In genomic region chr5:125465701-125466106, GRCm38 (mm10) we compare ENCODE assay signal across 8 mouse cellular contexts. TPM values are rescaled to one million over a fixed set of nuclear protein-coding genes. Genes with fewer than 3 reads are reported as not detected.
DNase-seq lines count a peak whose midpoint lies in the region; ATAC-seq lines count a peak whose summit lies in the region.

No protein-coding gene starts in this region.

- peak overlapping the region; percentile 54 for H3K4me2 ChIP-seq in forebrain, embryonic 14.5 days (ENCODE audit: low read length)
- peak overlapping the region; percentile 61 for H3K4me2 ChIP-seq in neural tube, embryonic 15.5 days

- H3K27ac ChIP-seq in forebrain, embryonic 14.5 days (ENCODE audit: low read depth, low read length), result peak overlapping the region; percentile 39; the same call in 1 of the 2 replicates
- peak overlapping the region; percentile 80 for H3K27ac ChIP-seq in neural tube, embryonic 15.5 days (replicated peaks)

- H3K9ac ChIP-seq in forebrain, embryonic 14.5 days (ENCODE audit: low read length), result peak overlapping the region; percentile 50; the same call in 1 of the 2 replicates
- H3K9ac ChIP-seq in neural tube, embryonic 15.5 days (replicated peaks), result peak overlapping the region; percentile 42

- H3K4me3 ChIP-seq in forebrain, embryonic 14.5 days (ENCODE audit: low read depth, low read length), result peak overlapping the region; percentile 25
- peak overlapping the region; percentile 38 for H3K4me3 ChIP-seq in neural tube, embryonic 15.5 days (replicated peaks)

- peak; percentile 100 for ATAC-seq in forebrain, embryonic 14.5 days
- ATAC-seq in neural tube, embryonic 15.5 days (ENCODE audit: low FRiP score), result peak; percentile 99

- peak; percentile 99 for DNase-seq in ES-CJ7 (ENCODE audit: low read depth, low spot score)
- peak; percentile 95 for DNase-seq in cerebellum, adult 11 months
- peak; percentile 99 for DNase-seq in forebrain, embryonic 14.5 days (ENCODE audit: low spot score)
- peak; percentile 89 to 92 for DNase-seq in heart, postnatal 14 days
- peak; percentile 99 for DNase-seq in layer of hippocampus, adult 11-12 months (ENCODE audit: low spot score)
- DNase-seq in lung, adult 18-20 months, result peak; percentile 97 to 98
- peak; percentile 97 for DNase-seq in testis, postnatal 14 days (ENCODE audit: low spot score)

- H3K36me3 ChIP-seq in forebrain, embryonic 14.5 days (ENCODE audit: control insufficient read depth, insufficient read depth, low read length), result no peaks in the 10 kb centered on the region
- no peaks in the 10 kb centered on the region for H3K36me3 ChIP-seq in neural tube, embryonic 15.5 days

- no peaks in the 10 kb centered on the region for H3K9me3 ChIP-seq in forebrain, embryonic 14.5 days (replicated peaks; ENCODE audit: control insufficient read depth, low read length)
- H3K9me3 ChIP-seq in neural tube, embryonic 15.5 days (replicated peaks), result no peaks in the 10 kb centered on the region

- no peaks in the 10 kb centered on the region for H3K4me1 ChIP-seq in forebrain, embryonic 14.5 days (ENCODE audit: control insufficient read depth, insufficient read depth, low read length)
- peaks cover 10% of the 10 kb centered on the region for H3K4me1 ChIP-seq in neural tube, embryonic 15.5 days

- H3K27me3 ChIP-seq in forebrain, embryonic 14.5 days (replicated peaks; ENCODE audit: control insufficient read depth, insufficient read depth, low read length), result no peaks in the 10 kb centered on the region
- H3K27me3 ChIP-seq in neural tube, embryonic 15.5 days (replicated peaks), result no peaks in the 10 kb centered on the region

- intact Hi-C loops in heart, postnatal 14 days (cut with DNase I), result no loop called here

- under 1% methylated on average over 25 of the region's 25 CpGs for WGBS in forebrain, embryonic 14.5 days
- under 1% methylated on average over 25 of the region's 25 CpGs for WGBS in neural tube, embryonic 15.5 days

RNA-seq across cellular contexts. Expression of gene Aacs, which starts 9.9 kb away (rescaled TPM):
- 51.8 and 71.1 TPM in 2 replicates for polyA plus RNA-seq in forebrain, embryonic 14.5 days (2014; fragmentation: Nextera tagmentation; extraction: Ambion mirVana)
- total RNA-seq in heart, postnatal 14 days (2021), result 1 to 10 TPM; 4.0 to 4.8 TPM
- 92.1 and 103 TPM in 2 replicates for polyA plus RNA-seq in neural tube, embryonic 15.5 days (2015; fragmentation: Nextera tagmentation; extraction: Ambion mirVana)

RNA-seq across cellular contexts. Expression of gene Bri3bp, which starts 24.3 kb away (rescaled TPM):
- 26.0 and 29.1 TPM in 2 replicates for polyA plus RNA-seq in forebrain, embryonic 14.5 days (2014; fragmentation: Nextera tagmentation; extraction: Ambion mirVana)
- 10 to 100 TPM; 48.0 to 62.4 TPM for total RNA-seq in heart, postnatal 14 days (2021)
- 37.3 and 40.6 TPM in 2 replicates for polyA plus RNA-seq in neural tube, embryonic 15.5 days (2015; fragmentation: Nextera tagmentation; extraction: Ambion mirVana)

RNA-seq across cellular contexts. Expression of gene Dhx37, which starts 31.8 kb away (rescaled TPM):
- polyA plus RNA-seq in forebrain, embryonic 14.5 days (2014; fragmentation: Nextera tagmentation; extraction: Ambion mirVana), result 4.7 and 7.0 TPM in 2 replicates
- 10 to 100 TPM; 10.8 to 11.5 TPM for total RNA-seq in heart, postnatal 14 days (2021)
- 9.9 and 10.9 TPM in 2 replicates for polyA plus RNA-seq in neural tube, embryonic 15.5 days (2015; fragmentation: Nextera tagmentation; extraction: Ambion mirVana)

Comparison
In these comparisons a context has a peak if more than half of its experiments do, and no peak if none do; other contexts are left out.
1. Peak in every context shown above with its lines: DNase-seq, ATAC-seq, H3K4me3 ChIP-seq and H3K27ac ChIP-seq.